Mouse (Mus musculus): ENCODE data around the gene Obox7.
"Not testable (repeated sequence)": the region's sequence is repeated elsewhere in the genome, so short reads cannot be mapped to it uniquely, and the experiment has no call there.

Gene Obox7

DNA sequence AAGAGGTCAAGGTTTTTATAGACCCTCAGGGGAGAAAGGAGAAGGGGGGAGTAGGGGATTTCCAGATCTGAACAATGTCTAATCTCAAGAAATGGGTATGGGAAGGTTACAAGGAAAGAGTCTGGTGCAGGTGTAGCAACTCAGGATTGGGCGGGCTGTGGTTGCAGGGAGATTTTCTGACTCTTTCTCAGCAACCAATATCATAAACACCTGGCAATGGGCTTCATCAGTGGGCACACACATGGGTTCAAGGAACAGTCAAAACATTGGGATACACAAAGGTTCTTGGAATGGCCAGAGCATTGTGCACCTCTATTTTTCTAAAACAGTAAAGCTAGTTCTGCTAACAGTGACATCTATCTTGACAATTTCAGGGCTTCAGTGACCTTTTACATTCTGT, at the start of gene Obox7:
Gene Obox7 (plus strand): TSS at position 301 of the 400 bp plus-strand sequence.
- DNase-seq (ENCODE audit: low spot score in 2 of 2), result not testable (repeated sequence)

GRCm38 (mm10) chr7:14622556-14623542, 36.4 kb upstream of the Obox7 start:
- DNase-seq (ENCODE audit: low spot score in 2 of 2), result not testable (repeated sequence)
